Mouse (Mus musculus) limb, embryonic 15.5 days (tissue): ENCODE results near the gene Gm43518. TPM values are rescaled to one million over a fixed set of nuclear protein-coding genes. Genes with fewer than 3 reads are reported as not detected.

Source experiments
- ATAC-seq: fragments of 200-750 bp; cut with Nextera tagmentation; 2 replicates; pipeline ENCODE4 v1.8.0; 2017; ENCODE audit warnings: low read depth, moderate TSS enrichment; ENCODE audit not compliant: insufficient number of reproducible peaks, low FRiP score, low TSS enrichment
- H3K27ac ChIP-seq: fragments of 300-500 bp; sonication (generic); 2 replicates; pipeline ENCODE4 v1.5.1; 2015; ENCODE audit warnings: moderate library complexity, mild to moderate bottlenecking, inconsistent platforms
- H3K27me3 ChIP-seq: fragments of 300-500 bp; sonication (generic); 2 replicates; pipeline ENCODE4 v1.6.1; 2015; ENCODE audit warnings: inconsistent platforms
- H3K36me3 ChIP-seq: fragments of 300-500 bp; sonication (generic); 2 replicates; pipeline ENCODE4 v1.6.1; 2015; ENCODE audit warnings: inconsistent platforms
- H3K4me1 ChIP-seq: fragments of 300-500 bp; sonication (generic); 2 replicates; pipeline ENCODE4 v1.6.1; 2015; ENCODE audit warnings: inconsistent platforms
- H3K4me2 ChIP-seq: fragments of 300-500 bp; sonication (generic); 2 replicates; pipeline ENCODE4 v1.6.1; 2015; ENCODE audit warnings: mild to moderate bottlenecking, inconsistent platforms
- H3K4me3 ChIP-seq: fragments of 300-500 bp; sonication (generic); 2 replicates; pipeline ENCODE4 v1.5.1; 2015; ENCODE audit warnings: mild to moderate bottlenecking, inconsistent platforms
- H3K9ac ChIP-seq: fragments of 300-500 bp; sonication (generic); 2 replicates; pipeline ENCODE4 v1.6.1; 2015; ENCODE audit warnings: inconsistent platforms
- H3K9me3 ChIP-seq: fragments of 300-500 bp; sonication (generic); 2 replicates; pipeline ENCODE4 v1.6.1; 2016; ENCODE audit warnings: inconsistent platforms
- WGBS: fragments of 180-500 bp; shearing (Covaris S2); methylation state at CpG from one replicate; pipeline ENCODE4 v1.1.7; 2015; 5-methylcytosine and 5-hydroxymethylcytosine counted together
- polyA plus RNA-seq: library from polyadenylated mRNA; unstranded; fragments of >200 nt; fragmentation: Nextera tagmentation; extraction: Ambion mirVana; gene quantifications from 2 replicates; pipeline ENCODE4 v1.2.1, GENCODE M21; 2015

Gm43518 gene
- 2.8 and 3.4 TPM in 2 replicates for polyA plus RNA-seq

GRCm38 (mm10) chr5:123927118-123927517 lies at the start of gene Gm43518:
TSS of gene Gm43518 (plus strand) at chr5:123927418.
- WGBS, result 94% methylated on average over 9 of the region's 9 CpGs
- peaks cover 11% of the 10 kb centered on the region; the same call in 1 of the 2 replicates for H3K4me1 ChIP-seq
- ATAC-seq, result no peak
- peaks cover 67% of the 10 kb centered on the region for H3K36me3 ChIP-seq
- no peaks in the 10 kb centered on the region for H3K9me3 ChIP-seq
- no peak within 1 kb of the TSS for H3K4me3 ChIP-seq
- H3K27me3 ChIP-seq, result no peaks in the 10 kb centered on the region
- H3K27ac ChIP-seq, result no peak within 1 kb of the TSS
- H3K9ac ChIP-seq, result no peak within 1 kb of the TSS
- no peak within 1 kb of the TSS for H3K4me2 ChIP-seq

GRCm38 (mm10) chr5:123878056-123878455 lies 49.2 kb upstream of the Gm43518 start:
- Histone ChIP-seq H3K4me1 (peaks cover 29% of the 10 kb centered on the region), H3K27ac (no peak overlapping the region), H3K9me3 (no peaks in the 10 kb centered on the region), H3K4me2 (peak overlapping the region; percentile 34), H3K36me3 (no peaks in the 10 kb centered on the region), H3K4me3 (peak overlapping the region; percentile 18), H3K9ac (no peak overlapping the region), H3K27me3 (no peaks in the 10 kb centered on the region)
- 20% methylated on average over 14 of the region's 14 CpGs for WGBS
- no peak for ATAC-seq

- Histone ChIP-seq H3K36me3 (no peaks in the 10 kb centered on the region), H3K4me2 (peak within 1 kb of the TSS; percentile 34; the same call in 1 of the 2 replicates), H3K9me3 (no peaks in the 10 kb centered on the region), H3K9ac (no peak within 1 kb of the TSS), H3K4me1 (peaks cover 29% of the 10 kb centered on the region), H3K4me3 (no peak within 1 kb of the TSS), H3K27ac (peak within 1 kb of the TSS; percentile 22; the same call in 1 of the 2 replicates), H3K27me3 (no peaks in the 10 kb centered on the region)
- peak; percentile 37; the same call in 1 of the 2 replicates for ATAC-seq
- 45% methylated on average over 12 of the region's 12 CpGs for WGBS
Measured at GRCm38 (mm10) chr5:123879928-123880327, 47.3 kb upstream of the Gm43518 start, which contains the start of gene Hcar1. TSS of gene Hcar1 (minus strand) at chr5:123880020.

- WGBS, result 82% methylated on average over 14 of the region's 14 CpGs
Measured at GRCm38 (mm10) chr5:123880778-123881177, 46.4 kb upstream of the Gm43518 start.

GRCm38 (mm10) chr5:123883891-123884290 lies 43.3 kb upstream of the Gm43518 start:
- WGBS, result 67% methylated on average over 7 of the region's 7 CpGs
- Histone ChIP-seq H3K4me1 (peaks cover 10% of the 10 kb centered on the region), H3K4me3 (no peak overlapping the region), H3K9ac (no peak overlapping the region), H3K27me3 (no peaks in the 10 kb centered on the region), H3K4me2 (no peak overlapping the region), H3K36me3 (no peaks in the 10 kb centered on the region), H3K9me3 (no peaks in the 10 kb centered on the region), H3K27ac (no peak overlapping the region)
- ATAC-seq, result no peak

More at GRCm38 (mm10) chr5:123880778-123881177, 46.4 kb upstream of the Gm43518 start:
- no peaks in the 10 kb centered on the region for H3K27me3 ChIP-seq
- H3K36me3 ChIP-seq, result no peaks in the 10 kb centered on the region
- no peak for ATAC-seq
- no peak overlapping the region for H3K9ac ChIP-seq
- no peak overlapping the region for H3K4me3 ChIP-seq
- H3K4me1 ChIP-seq, result peaks cover 29% of the 10 kb centered on the region
- no peak overlapping the region for H3K4me2 ChIP-seq
- no peaks in the 10 kb centered on the region for H3K9me3 ChIP-seq
- H3K27ac ChIP-seq, result no peak overlapping the region

GRCm38 (mm10) chr5:123884332-123884731 lies 42.9 kb upstream of the Gm43518 start:
- no peaks in the 10 kb centered on the region for H3K27me3 ChIP-seq
- no peak overlapping the region for H3K9ac ChIP-seq
- no peak overlapping the region for H3K4me2 ChIP-seq
- no peaks in the 10 kb centered on the region for H3K36me3 ChIP-seq
- H3K9me3 ChIP-seq, result no peaks in the 10 kb centered on the region
- H3K27ac ChIP-seq, result no peak overlapping the region
- WGBS, result 77% methylated on average over 10 of the region's 10 CpGs
- no peak overlapping the region for H3K4me3 ChIP-seq
- ATAC-seq, result no peak
- peaks cover 8% of the 10 kb centered on the region for H3K4me1 ChIP-seq

GRCm38 (mm10) chr5:123886365-123886764 lies 40.9 kb upstream of the Gm43518 start:
- no peak for ATAC-seq
- no peak overlapping the region for H3K4me2 ChIP-seq
- H3K36me3 ChIP-seq, result no peaks in the 10 kb centered on the region
- no peak overlapping the region for H3K4me3 ChIP-seq
- H3K4me1 ChIP-seq, result no peaks in the 10 kb centered on the region
- WGBS, result 68% methylated on average over 3 of the region's 3 CpGs
- H3K9me3 ChIP-seq, result no peaks in the 10 kb centered on the region
- H3K27ac ChIP-seq, result no peak overlapping the region
- H3K27me3 ChIP-seq, result no peaks in the 10 kb centered on the region
- H3K9ac ChIP-seq, result no peak overlapping the region

GRCm38 (mm10) chr5:123890312-123890711 lies 36.9 kb upstream of the Gm43518 start:
- Histone ChIP-seq H3K9me3 (no peaks in the 10 kb centered on the region), H3K36me3 (no peaks in the 10 kb centered on the region), H3K9ac (no peak overlapping the region), H3K4me1 (no peaks in the 10 kb centered on the region), H3K27ac (no peak overlapping the region), H3K4me2 (no peak overlapping the region), H3K4me3 (no peak overlapping the region), H3K27me3 (no peaks in the 10 kb centered on the region)
- ATAC-seq, result no peak
- WGBS, result 65% methylated on average over 2 of the region's 2 CpGs

GRCm38 (mm10) chr5:123890987-123891386 lies 36.2 kb upstream of the Gm43518 start:
- ATAC-seq, result no peak

GRCm38 (mm10) chr5:123891669-123892068 lies 35.5 kb upstream of the Gm43518 start:
- no peaks in the 10 kb centered on the region for H3K27me3 ChIP-seq
- ATAC-seq, result no peak
- H3K27ac ChIP-seq, result no peak overlapping the region
- H3K4me2 ChIP-seq, result no peak overlapping the region
- H3K4me3 ChIP-seq, result no peak overlapping the region
- no peaks in the 10 kb centered on the region for H3K9me3 ChIP-seq
- no peaks in the 10 kb centered on the region for H3K36me3 ChIP-seq
- WGBS, result 48% methylated on average over 6 of the region's 6 CpGs
- H3K4me1 ChIP-seq, result 0 out of 2 replicates have a peak, but pooled peaks cover 2% of the 10 kb centered on the region
- H3K9ac ChIP-seq, result no peak overlapping the region

More at GRCm38 (mm10) chr5:123890987-123891386, 36.2 kb upstream of the Gm43518 start:
- 0 out of 2 replicates have a peak, but pooled peaks cover 2% of the 10 kb centered on the region for H3K4me1 ChIP-seq
- no peaks in the 10 kb centered on the region for H3K27me3 ChIP-seq
- no peak overlapping the region for H3K27ac ChIP-seq
- H3K4me3 ChIP-seq, result no peak overlapping the region
- 81% methylated on average over 5 of the region's 5 CpGs for WGBS
- no peak overlapping the region for H3K9ac ChIP-seq
- no peaks in the 10 kb centered on the region for H3K36me3 ChIP-seq
- H3K4me2 ChIP-seq, result no peak overlapping the region
- H3K9me3 ChIP-seq, result no peaks in the 10 kb centered on the region

- H3K9ac ChIP-seq, result no peak overlapping the region
- H3K27ac ChIP-seq, result no peak overlapping the region
- H3K4me3 ChIP-seq, result no peak overlapping the region
- H3K9me3 ChIP-seq, result no peaks in the 10 kb centered on the region
- 86% methylated on average over 5 of the region's 5 CpGs for WGBS
- 0 out of 2 replicates have a peak, but pooled peaks cover 2% of the 10 kb centered on the region for H3K4me1 ChIP-seq
- no peak for ATAC-seq
- no peak overlapping the region for H3K4me2 ChIP-seq
- H3K36me3 ChIP-seq, result no peaks in the 10 kb centered on the region
- H3K27me3 ChIP-seq, result no peaks in the 10 kb centered on the region
Measured at GRCm38 (mm10) chr5:123893520-123893919, 33.7 kb upstream of the Gm43518 start.

GRCm38 (mm10) chr5:123896395-123896794 lies 30.8 kb upstream of the Gm43518 start:
- WGBS, result 68% methylated on average over 11 of the region's 11 CpGs
- Histone ChIP-seq H3K4me1 (0 out of 2 replicates have a peak, but pooled peaks cover 2% of the 10 kb centered on the region), H3K9me3 (no peaks in the 10 kb centered on the region), H3K4me2 (no peak overlapping the region), H3K27me3 (no peaks in the 10 kb centered on the region), H3K27ac (no peak overlapping the region; the same call in 1 of the 2 replicates), H3K9ac (no peak overlapping the region), H3K4me3 (no peak overlapping the region), H3K36me3 (no peaks in the 10 kb centered on the region)
- ATAC-seq, result no peak
